Mouse (Mus musculus): Measurements from ENCODE around the gene Spink4. TPM values are rescaled to one million over a fixed set of nuclear protein-coding genes. Genes with fewer than 3 reads are reported as not detected.

The Spink4 gene
- polyA plus RNA-seq, 1 experiment from 2014 or later, result 10.4 TPM

DNA sequence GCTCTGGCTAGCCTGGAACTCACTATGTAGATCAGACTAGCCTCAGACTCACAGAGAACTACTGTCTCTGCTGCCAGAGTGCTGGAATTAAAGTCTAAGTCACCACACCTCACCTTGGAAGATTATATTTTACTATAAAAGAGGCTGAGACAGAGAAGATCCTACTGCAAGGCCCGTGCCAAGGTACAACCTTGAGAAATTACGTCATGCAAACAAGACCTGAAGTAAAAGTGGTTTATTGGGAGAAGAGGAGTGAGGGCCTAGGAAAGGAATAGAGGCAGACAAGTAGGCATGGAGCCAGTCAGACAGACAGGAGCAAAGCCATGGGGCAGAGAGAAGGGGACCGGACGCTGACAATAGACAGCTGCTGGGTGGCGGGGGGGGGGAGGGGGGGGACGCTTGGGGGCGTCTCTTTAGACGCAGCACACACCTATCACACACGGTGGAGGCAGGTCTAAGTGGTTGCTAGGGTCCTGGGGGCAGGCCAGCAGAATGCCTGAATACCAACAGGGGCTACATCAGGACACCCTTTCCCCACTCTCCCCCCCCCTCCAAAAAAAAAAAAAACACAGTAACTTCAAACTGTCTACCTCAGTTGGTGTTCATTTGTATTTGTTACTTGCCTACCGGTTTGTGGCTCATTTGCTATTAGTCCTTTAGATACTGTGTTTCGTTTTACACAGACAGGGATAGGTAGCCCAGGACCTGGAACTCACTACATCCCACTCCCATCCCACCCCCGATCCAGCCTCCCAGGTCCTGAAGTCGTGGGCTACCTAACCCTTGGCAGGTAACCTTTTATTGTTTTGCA is 50.1 kb downstream of the Spink4 start:
- WGBS, result 10% methylated on average over 13 of the region's 13 CpGs
- peak overlapping the region; percentile 99 for H3K4me3 ChIP-seq
- peak overlapping the region; percentile 80 for H3K4me2 ChIP-seq
- peak overlapping the region; percentile 96 for H3K27ac ChIP-seq (ENCODE audit: poor library complexity, severe bottlenecking)
- H3K9me3 ChIP-seq (replicated peaks), result no peaks in the 10 kb centered on the region
- H3K36me3 ChIP-seq, result peaks cover 24% of the 10 kb centered on the region
- H3K27me3 ChIP-seq (replicated peaks), result no peaks in the 10 kb centered on the region
- ATAC-seq (ENCODE audit: insufficient number of reproducible peaks, low FRiP score), result no peak
- H3K9ac ChIP-seq, result peak overlapping the region; percentile 85
- peaks cover 19% of the 10 kb centered on the region for H3K4me1 ChIP-seq (replicated peaks)

DNA sequence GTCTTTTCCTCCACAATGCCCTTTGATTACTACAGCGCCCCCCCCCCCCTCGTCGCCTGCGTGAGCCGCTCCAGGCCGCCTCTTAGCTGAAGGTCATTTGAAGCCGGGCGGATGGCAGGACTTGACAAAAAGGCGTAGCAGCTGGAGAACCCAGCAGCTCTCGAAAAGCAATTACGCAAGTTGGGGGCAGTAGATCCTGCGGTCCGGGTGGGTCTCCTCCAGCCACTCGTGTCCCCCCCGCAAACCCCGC is 50.7 kb downstream of the Spink4 start:
- Histone ChIP-seq H3K36me3 (peaks cover 21% of the 10 kb centered on the region), H3K9me3 (replicated peaks) (no peaks in the 10 kb centered on the region), H3K4me1 (replicated peaks) (peaks cover 19% of the 10 kb centered on the region), H3K27ac (ENCODE audit: poor library complexity, severe bottlenecking) (peak overlapping the region; percentile 96), H3K4me3 (peak overlapping the region; percentile 99), H3K27me3 (replicated peaks) (no peaks in the 10 kb centered on the region), H3K4me2 (peak overlapping the region; percentile 80), H3K9ac (peak overlapping the region; percentile 85)
- ATAC-seq (ENCODE audit: insufficient number of reproducible peaks, low FRiP score), result peak; percentile 56
- WGBS, result under 1% methylated on average over 16 of the region's 16 CpGs

DNA sequence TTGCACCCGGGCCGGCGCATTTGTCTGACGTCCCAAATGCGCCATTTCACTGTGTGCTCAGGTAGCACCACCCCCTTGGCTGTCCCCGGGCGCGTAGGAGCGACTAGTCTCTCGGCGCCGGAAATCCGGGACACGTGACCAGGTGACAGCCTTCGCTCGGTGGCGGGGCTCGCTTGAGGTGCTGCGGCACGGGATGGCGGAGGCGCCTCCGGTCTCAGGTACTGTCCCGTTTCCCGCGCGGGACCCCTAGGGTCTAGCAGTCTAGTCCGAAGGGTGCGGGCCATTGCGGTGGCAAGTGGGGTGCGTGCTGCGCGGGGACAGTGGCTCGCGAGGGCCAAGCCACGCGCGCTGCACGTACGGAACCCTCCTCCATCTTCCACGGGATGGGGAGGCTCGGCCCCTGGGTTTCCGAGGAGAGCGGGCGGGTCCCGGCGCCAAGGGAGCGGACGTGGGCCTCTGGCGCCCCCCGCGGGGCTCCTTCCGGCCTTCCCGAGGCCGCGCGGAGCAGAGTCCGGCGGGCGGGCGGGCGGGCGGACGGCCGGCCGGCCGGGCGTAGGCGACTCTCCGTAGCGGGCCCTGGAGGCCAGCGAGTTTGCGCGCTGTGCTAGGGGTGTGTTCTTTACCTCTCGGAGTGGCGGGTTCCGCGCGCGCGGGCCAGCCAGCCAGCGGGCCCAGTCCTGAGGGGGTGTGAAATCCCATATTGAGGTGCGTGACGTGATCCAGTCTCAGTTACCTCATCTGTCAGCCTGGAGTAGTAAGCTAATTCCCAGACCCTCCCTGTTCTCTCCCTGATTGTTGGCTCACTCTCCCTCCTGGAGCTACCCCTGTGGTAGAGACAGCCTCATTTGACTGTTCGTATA is 51.2 kb downstream of the Spink4 start, which contains the start of gene Nfx1:
Nfx1 (plus strand) TSS at position 65 of the 860 bp plus-strand sequence.
- under 1% methylated on average over 83 of the region's 85 CpGs for WGBS
- H3K9ac ChIP-seq, result peak within 1 kb of the TSS; percentile 85
- H3K4me2 ChIP-seq, result peak within 1 kb of the TSS; percentile 80
- peaks cover 16% of the 10 kb centered on the region for H3K36me3 ChIP-seq
- H3K4me3 ChIP-seq, result peak within 1 kb of the TSS; percentile 99
- peaks cover 19% of the 10 kb centered on the region for H3K4me1 ChIP-seq (replicated peaks)
- peak; percentile 97 for ATAC-seq (ENCODE audit: insufficient number of reproducible peaks, low FRiP score)
- H3K9me3 ChIP-seq (replicated peaks), result no peaks in the 10 kb centered on the region
- H3K27ac ChIP-seq (ENCODE audit: poor library complexity, severe bottlenecking), result peak within 1 kb of the TSS; percentile 96
- H3K27me3 ChIP-seq (replicated peaks), result no peaks in the 10 kb centered on the region

DNA sequence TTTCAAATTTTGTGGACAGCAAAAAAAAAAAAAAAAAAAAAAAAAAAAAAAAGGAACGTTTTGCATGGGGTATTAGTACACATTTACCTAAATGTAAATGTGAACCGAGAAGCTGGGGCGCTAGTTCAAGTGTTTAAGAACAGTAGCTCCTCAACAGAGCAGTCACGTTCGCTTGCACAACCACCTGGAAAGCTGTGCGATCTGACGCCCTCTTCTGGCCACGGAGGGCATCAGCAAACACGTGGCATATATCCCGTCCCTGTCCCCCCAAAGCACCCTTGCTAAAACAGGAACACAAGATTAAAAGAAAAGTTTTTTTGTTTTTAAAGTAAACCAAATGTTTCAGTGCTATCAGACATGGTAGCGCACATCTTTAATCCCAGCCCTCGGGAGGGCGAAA is 51.9 kb downstream of the Spink4 start:
- peak overlapping the region; percentile 99 for H3K4me3 ChIP-seq
- H3K27ac ChIP-seq (ENCODE audit: poor library complexity, severe bottlenecking), result no peak overlapping the region
- 23% methylated on average over 13 of the region's 13 CpGs for WGBS
- H3K4me1 ChIP-seq (replicated peaks), result peaks cover 19% of the 10 kb centered on the region
- peaks cover 15% of the 10 kb centered on the region for H3K36me3 ChIP-seq
- no peaks in the 10 kb centered on the region for H3K9me3 ChIP-seq (replicated peaks)
- no peak for ATAC-seq (ENCODE audit: insufficient number of reproducible peaks, low FRiP score)
- H3K27me3 ChIP-seq (replicated peaks), result no peaks in the 10 kb centered on the region
- H3K4me2 ChIP-seq, result peak overlapping the region; percentile 80
- no peak overlapping the region for H3K9ac ChIP-seq

DNA sequence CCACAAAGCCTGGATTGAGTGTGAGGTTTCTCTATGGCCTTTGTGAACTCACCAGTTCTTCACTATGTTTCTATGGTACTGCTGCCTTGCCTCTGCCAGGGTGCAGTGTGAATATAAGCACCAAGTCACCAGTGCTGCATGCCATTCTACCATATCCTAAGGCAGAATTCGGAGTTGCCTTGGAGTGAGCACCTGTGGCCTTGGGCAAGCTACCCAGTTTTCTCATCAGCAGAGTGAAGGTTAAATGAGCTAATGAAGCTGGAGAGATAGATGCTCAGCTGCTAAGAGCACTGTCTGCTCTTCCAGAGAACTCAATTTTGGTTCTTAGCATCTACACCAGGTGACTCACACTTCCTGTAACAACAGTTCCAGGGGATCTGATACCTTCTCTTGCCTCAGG is 54.2 kb downstream of the Spink4 start:
- Histone ChIP-seq H3K27me3 (replicated peaks) (no peaks in the 10 kb centered on the region), H3K9me3 (replicated peaks) (no peaks in the 10 kb centered on the region), H3K36me3 (peaks cover 30% of the 10 kb centered on the region), H3K4me3 (no peak overlapping the region), H3K9ac (no peak overlapping the region), H3K4me2 (no peak overlapping the region), H3K4me1 (replicated peaks) (peaks cover 19% of the 10 kb centered on the region), H3K27ac (ENCODE audit: poor library complexity, severe bottlenecking) (no peak overlapping the region)
- ATAC-seq (ENCODE audit: insufficient number of reproducible peaks, low FRiP score), result no peak
- WGBS, result 87% methylated on average over 1 of the region's 1 CpGs

DNA sequence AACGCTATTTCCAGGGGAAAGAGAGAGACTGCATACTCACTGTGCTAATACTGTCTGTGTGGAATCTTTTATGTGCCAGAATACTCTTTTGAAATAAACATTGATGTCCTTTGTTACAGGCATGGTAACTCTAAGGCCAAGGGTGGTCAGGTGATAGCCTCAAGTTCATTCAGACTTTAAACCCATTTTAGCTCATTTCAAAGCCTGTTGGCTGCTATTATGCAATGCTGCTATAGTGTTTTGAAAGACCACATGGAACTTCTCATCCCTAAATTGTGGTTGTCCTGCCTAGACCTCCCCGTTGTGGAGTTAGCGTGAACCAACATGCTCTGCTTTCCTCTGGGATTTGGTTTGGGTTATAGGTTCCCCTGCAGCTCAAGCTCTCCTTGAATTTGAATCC is 55.8 kb downstream of the Spink4 start:
- ATAC-seq (ENCODE audit: insufficient number of reproducible peaks, low FRiP score), result no peak
- 94% methylated on average over 3 of the region's 3 CpGs for WGBS
- Histone ChIP-seq H3K27ac (ENCODE audit: poor library complexity, severe bottlenecking) (no peak overlapping the region), H3K4me1 (replicated peaks) (peaks cover 15% of the 10 kb centered on the region), H3K4me3 (no peak overlapping the region), H3K9ac (no peak overlapping the region), H3K36me3 (peaks cover 45% of the 10 kb centered on the region), H3K27me3 (replicated peaks) (no peaks in the 10 kb centered on the region), H3K9me3 (replicated peaks) (no peaks in the 10 kb centered on the region), H3K4me2 (no peak overlapping the region)

DNA sequence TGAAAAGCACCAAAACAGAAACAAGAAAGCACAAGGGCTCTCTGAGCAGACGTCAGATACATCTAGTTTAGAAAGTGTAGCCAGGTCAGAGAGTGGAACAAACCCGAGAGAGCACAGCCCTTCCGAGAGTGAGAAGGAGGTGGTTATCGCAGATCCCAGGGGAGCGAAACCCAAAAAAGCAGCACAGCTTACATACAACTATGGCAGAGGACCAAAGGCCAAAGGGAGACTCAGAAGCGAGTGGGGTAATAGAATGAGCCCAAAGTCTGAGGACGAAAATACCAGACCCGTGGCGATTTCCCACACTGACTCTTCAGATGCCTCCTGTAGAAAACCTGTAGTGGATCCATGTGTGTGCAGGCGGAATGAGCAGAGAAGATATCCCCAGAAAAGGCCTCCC is 56.8 kb downstream of the Spink4 start:
- Histone ChIP-seq H3K9ac (no peak overlapping the region), H3K4me2 (no peak overlapping the region), H3K27me3 (replicated peaks) (no peaks in the 10 kb centered on the region), H3K4me3 (no peak overlapping the region), H3K27ac (ENCODE audit: poor library complexity, severe bottlenecking) (no peak overlapping the region), H3K4me1 (replicated peaks) (peaks cover 15% of the 10 kb centered on the region), H3K36me3 (peaks cover 52% of the 10 kb centered on the region), H3K9me3 (replicated peaks) (no peaks in the 10 kb centered on the region)
- WGBS, result 92% methylated on average over 10 of the region's 10 CpGs
- no peak for ATAC-seq (ENCODE audit: insufficient number of reproducible peaks, low FRiP score)

DNA sequence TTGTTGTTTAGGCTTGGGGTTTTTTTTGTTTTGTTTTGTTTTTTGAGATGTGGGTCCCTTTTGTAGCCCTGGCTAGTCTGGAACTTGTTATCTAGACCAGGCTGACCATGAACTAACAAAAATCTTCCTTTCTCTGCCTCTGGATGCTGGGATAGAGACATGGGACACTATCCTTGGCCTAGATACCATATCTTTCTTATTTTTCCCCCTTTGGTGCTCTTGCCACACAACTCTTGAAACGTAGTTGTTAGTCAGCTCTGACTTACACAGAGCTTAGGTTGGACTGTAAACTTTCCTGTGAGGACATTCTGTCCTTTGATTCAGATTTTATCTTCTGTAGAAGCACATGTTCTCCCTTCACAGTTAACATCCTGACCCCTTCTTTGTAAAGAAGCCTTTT is 59.6 kb downstream of the Spink4 start:
- H3K36me3 ChIP-seq, result peaks cover 70% of the 10 kb centered on the region
- H3K4me1 ChIP-seq (replicated peaks), result peaks cover 7% of the 10 kb centered on the region; the same call in 1 of the 2 replicates
- no peaks in the 10 kb centered on the region for H3K27me3 ChIP-seq (replicated peaks)
- WGBS, result 84% methylated on average over 1 of the region's 1 CpGs
- H3K4me2 ChIP-seq, result no peak overlapping the region
- H3K27ac ChIP-seq (ENCODE audit: poor library complexity, severe bottlenecking), result no peak overlapping the region
- no peaks in the 10 kb centered on the region for H3K9me3 ChIP-seq (replicated peaks)
- H3K9ac ChIP-seq, result no peak overlapping the region
- H3K4me3 ChIP-seq, result no peak overlapping the region
- ATAC-seq (ENCODE audit: insufficient number of reproducible peaks, low FRiP score), result no peak

Other genes starting within 250 kb of the Spink4 start
- 28.9 and 29.3 TPM in 2 replicates for gene Aptx, start 216.9 kb upstream of the Spink4 start, polyA plus RNA-seq (2016; fragmentation: Nextera tagmentation; extraction: Ambion mirVana)
- gene Dnaja1, start 197.9 kb upstream of the Spink4 start, polyA plus RNA-seq (2016; fragmentation: Nextera tagmentation; extraction: Ambion mirVana), result 303 and 308 TPM in 2 replicates
- 93.8 and 94.3 TPM in 2 replicates for gene Smu1, start 162.1 kb upstream of the Spink4 start, polyA plus RNA-seq (2016; fragmentation: Nextera tagmentation; extraction: Ambion mirVana)
- gene B4galt1, start 66.0 kb upstream of the Spink4 start, polyA plus RNA-seq (2016; fragmentation: Nextera tagmentation; extraction: Ambion mirVana), result 56.5 and 58.0 TPM in 2 replicates
- 206 and 214 TPM in 2 replicates for gene Bag1, start 28.2 kb downstream of the Spink4 start, polyA plus RNA-seq (2016; fragmentation: Nextera tagmentation; extraction: Ambion mirVana)
- gene Chmp5, start 28.4 kb downstream of the Spink4 start, polyA plus RNA-seq (2016; fragmentation: Nextera tagmentation; extraction: Ambion mirVana), result 76.2 and 79.4 TPM in 2 replicates
- gene Nfx1, start 50.9 kb downstream of the Spink4 start, polyA plus RNA-seq (2016; fragmentation: Nextera tagmentation; extraction: Ambion mirVana), result 67.8 and 75.0 TPM in 2 replicates
- gene Aqp7, start 128.1 kb downstream of the Spink4 start, polyA plus RNA-seq (2016; fragmentation: Nextera tagmentation; extraction: Ambion mirVana), result 0.09 TPM in 1 of 2 replicates, not detected in the other
- 2.2 and 2.6 TPM in 2 replicates for gene Aqp3, start 178.1 kb downstream of the Spink4 start, polyA plus RNA-seq (2016; fragmentation: Nextera tagmentation; extraction: Ambion mirVana)
- 21.6 and 22.0 TPM in 2 replicates for gene Nol6, start 204.4 kb downstream of the Spink4 start, polyA plus RNA-seq (2016; fragmentation: Nextera tagmentation; extraction: Ambion mirVana)
- 77.4 and 87.7 TPM in 2 replicates for gene Ube2r2, start 215.7 kb downstream of the Spink4 start, polyA plus RNA-seq (2016; fragmentation: Nextera tagmentation; extraction: Ambion mirVana)